Mouse (Mus musculus) megakaryocyte-erythroid progenitor cell, adult 5-6 weeks (primary cell): ENCODE results near the gene Sh3pxd2a. TPM values are rescaled to one million over a fixed set of nuclear protein-coding genes. Genes with fewer than 3 reads are reported as not detected.

Experiments used
- ATAC-seq: replicated peaks from 2 replicates; pipeline ENCODE4 v1.8.0; 2016; ENCODE audit warnings: mild to moderate bottlenecking, inconsistent platforms; ENCODE audit not compliant: severe bottlenecking, poor library complexity, low FRiP score, low TSS enrichment
- total RNA-seq, 2 experiments: library from RNA; stranded (forward) in 1 of 2; stranded (reverse) in 1 of 2; fragments of 200-1000, 215-1000 nt in 1 of 2; fragments of >200 nt in 1 of 2; fragmentation: Nextera tagmentation in 1 of 2; gene quantifications; 2 replicates each; pipeline ENCODE4 v1.2.3; 2014 to 2017

The Sh3pxd2a gene
- total RNA-seq, 2 experiments from 2014 or later: 0.55 to 1.0 TPM

GRCm38 (mm10) chr19:47420539-47420938 is 43.7 kb downstream of the Sh3pxd2a start:
- ATAC-seq: no peak

- peak; percentile 45; the same call in 1 of the 2 replicates for ATAC-seq
Observed at GRCm38 (mm10) chr19:47419208-47419607, 45.0 kb downstream of the Sh3pxd2a start.

- no peak for ATAC-seq
Observed at GRCm38 (mm10) chr19:47416161-47416560, 48.0 kb downstream of the Sh3pxd2a start.

- no peak for ATAC-seq
Observed at GRCm38 (mm10) chr19:47414142-47414905, 49.9 kb downstream of the Sh3pxd2a start.

GRCm38 (mm10) chr19:47413458-47414005 is 50.7 kb downstream of the Sh3pxd2a start:
- no peak for ATAC-seq

GRCm38 (mm10) chr19:47412566-47413248 is 51.5 kb downstream of the Sh3pxd2a start:
- 0 out of 2 replicates have a peak, but pooled peaks have one; percentile 20 for ATAC-seq

- ATAC-seq: no peak
Observed at GRCm38 (mm10) chr19:47410301-47410700, 53.9 kb downstream of the Sh3pxd2a start.

- ATAC-seq: no peak
Observed at GRCm38 (mm10) chr19:47409142-47409541, 55.1 kb downstream of the Sh3pxd2a start.

- ATAC-seq: no peak
Observed at GRCm38 (mm10) chr19:47408656-47409055, 55.5 kb downstream of the Sh3pxd2a start.

GRCm38 (mm10) chr19:47407332-47407731 is 56.9 kb downstream of the Sh3pxd2a start:
- no peak for ATAC-seq

- no peak for ATAC-seq
Observed at GRCm38 (mm10) chr19:47406524-47406923, 57.7 kb downstream of the Sh3pxd2a start.

- no peak for ATAC-seq
Observed at GRCm38 (mm10) chr19:47405548-47405947, 58.7 kb downstream of the Sh3pxd2a start.

GRCm38 (mm10) chr19:47403391-47404379 is 60.5 kb downstream of the Sh3pxd2a start:
- no peak for ATAC-seq

- peak; percentile 97 for ATAC-seq
Observed at GRCm38 (mm10) chr19:47402976-47403375, 61.2 kb downstream of the Sh3pxd2a start.

- ATAC-seq: peak; percentile 83
Observed at GRCm38 (mm10) chr19:47402544-47402943, 61.7 kb downstream of the Sh3pxd2a start.

GRCm38 (mm10) chr19:47399709-47400108 is 64.5 kb downstream of the Sh3pxd2a start:
- no peak for ATAC-seq

GRCm38 (mm10) chr19:47399029-47399428 is 65.2 kb downstream of the Sh3pxd2a start:
- no peak for ATAC-seq

GRCm38 (mm10) chr19:47397882-47398671 is 66.1 kb downstream of the Sh3pxd2a start:
- ATAC-seq: no peak

- no peak for ATAC-seq
Observed at GRCm38 (mm10) chr19:47395338-47395737, 68.9 kb downstream of the Sh3pxd2a start.
